Mouse (Mus musculus) gastrocnemius, postnatal 14 days (tissue): ENCODE measurements around the gene Lor. TPM values are rescaled to one million over a fixed set of nuclear protein-coding genes. Genes with fewer than 3 reads are reported as not detected.

Experiments used
- DNase-seq: peaks from one replicate; pipeline ENCODE4 v3.0.0; 2021; ENCODE audit warnings: mixed read lengths
- intact Hi-C: fragments of 180-260 bp; cut with DNase I; formaldehyde crosslinking; loops from one replicate; pipeline ENCODE4 v1.15.1; 2025; ENCODE audit warnings: low total_unique reads
- long read RNA-seq, 2 experiments: library from polyadenylated mRNA; stranded (forward); transcript quantifications; one replicate each; pipeline ENCODE4 v2.0.0; 2021
- microRNA-seq, 2 experiments: library from miRNA; unstranded; fragments of <30 nt; microRNA quantifications; one replicate each; pipeline ENCODE4 v1.2.0; 2021
- total RNA-seq, 2 experiments: library from RNA; stranded (reverse); gene quantifications; 2 replicates each; pipeline ENCODE4 v1.2.3; 2021

Gene Lor
- not detected for total RNA-seq
- long read RNA-seq, experiment 1, partial matches to known transcripts = 1 of 1 reads
- long read RNA-seq, experiment 1, other reads (novel, unspliced or antisense) = 0 of 1 reads
- long read RNA-seq, experiment 2 = 0 reads

- intact Hi-C loops = no loop called here
- DNase-seq = no peak
Observed at GRCm38 (mm10) chr3:92083042-92083441, at the start of gene Lor. TSS of gene Lor (minus strand) at chr3:92083142.

- no peak for DNase-seq
- intact Hi-C loops = no loop called here
Observed at GRCm38 (mm10) chr3:92123847-92124246, 40.9 kb upstream of the Lor start, which contains the start of gene Prr9. TSS of gene Prr9 (minus strand) at chr3:92123947.

GRCm38 (mm10) chr3:92120902-92121301 lies 38.0 kb upstream of the Lor start:
- no peak for DNase-seq
- intact Hi-C loops = no loop called here

GRCm38 (mm10) chr3:92117930-92118329 lies 35.0 kb upstream of the Lor start:
- intact Hi-C loops = no loop called here
- DNase-seq = no peak

GRCm38 (mm10) chr3:92111526-92111925 lies 28.6 kb upstream of the Lor start:
- intact Hi-C loops = no loop called here
- no peak for DNase-seq

GRCm38 (mm10) chr3:92110790-92111189 lies 27.8 kb upstream of the Lor start:
- intact Hi-C loops = no loop called here
- no peak for DNase-seq

- intact Hi-C loops = no loop called here
- DNase-seq = no peak
Observed at GRCm38 (mm10) chr3:92106582-92106981, 23.6 kb upstream of the Lor start.

- intact Hi-C loops = no loop called here
- peak; percentile 28 for DNase-seq
Observed at GRCm38 (mm10) chr3:92081285-92081931, 1.5 kb downstream of the Lor start.

GRCm38 (mm10) chr3:92080462-92081284 lies 2.3 kb downstream of the Lor start:
- intact Hi-C loops = no loop called here
- peak; percentile 70 for DNase-seq

- no peak for DNase-seq
- intact Hi-C loops = no loop called here
Observed at GRCm38 (mm10) chr3:92050382-92051054, 32.4 kb downstream of the Lor start.

GRCm38 (mm10) chr3:92033892-92034291 lies 49.0 kb downstream of the Lor start:
- intact Hi-C loops = no loop called here
- no peak for DNase-seq

- DNase-seq = no peak
- intact Hi-C loops = no loop called here
Observed at GRCm38 (mm10) chr3:92033203-92033602, 49.7 kb downstream of the Lor start.

Small RNA genes lying within 50 kb of the gene (microRNA-seq; reads per million reads assigned to microRNA genes)
- gene Gm25145 = 0 reads per million in 2 experiments

Other genes with a start within 250 kb of the Lor start
- not detected for gene Pglyrp3, start 68.6 kb downstream of the Lor start, total RNA-seq
- not detected for gene Prr9, start 40.8 kb upstream of the Lor start, total RNA-seq
- gene Lelp1, start 59.6 kb upstream of the Lor start, total RNA-seq = not detected
- not detected for gene Sprr2a1, start 132.7 kb upstream of the Lor start, total RNA-seq
- gene Sprr2a2, start 132.8 kb upstream of the Lor start, total RNA-seq = not detected
- not detected for gene Sprr2a3, start 202.3 kb upstream of the Lor start, total RNA-seq
- gene Sprr2b, start 233.5 kb upstream of the Lor start, total RNA-seq = not detected